Mouse (Mus musculus) MEL (cell line): Measurements from ENCODE around the gene Lrrc43. TPM values are rescaled to one million over a fixed set of nuclear protein-coding genes. Genes with fewer than 3 reads are reported as not detected.

Experiments used
- DNase-seq: peaks from one replicate; pipeline ENCODE4 v3.0.0; 2011; ENCODE audit warnings: low read depth, low spot score
- H3K27ac ChIP-seq: 2 replicates; pipeline ENCODE4 v1.5.1; 2012; ENCODE audit warnings: low read depth, mild to moderate bottlenecking, control low read depth, low read length, moderate library complexity; ENCODE audit not compliant: control insufficient read depth
- H3K27me3 ChIP-seq, 2 experiments: fragments of 150-350 bp in 1 of 2; sonication (generic) in 1 of 2; 2 replicates each; pipeline ENCODE4 v1.6.1; 2012; ENCODE audit warnings: low read length in 2 of 2, mild to moderate bottlenecking in 2 of 2, improper control_type of control experiment in 1 of 2, moderate library complexity in 1 of 2; ENCODE audit not compliant: insufficient read depth in 2 of 2, control insufficient read depth in 1 of 2
- H3K36me3 ChIP-seq, 2 experiments: 2 replicates each; pipeline ENCODE4 v1.6.1; 2012 to 2014; ENCODE audit warnings: low read length in 2 of 2, improper control_type of control experiment in 1 of 2, inconsistent platforms in 1 of 2, mild to moderate bottlenecking in 1 of 2; ENCODE audit not compliant: insufficient read depth in 2 of 2, control insufficient read depth in 1 of 2
- H3K4me1 ChIP-seq, 2 experiments: fragments of 150-350 bp in 1 of 2; sonication (generic) in 1 of 2; 2 replicates each; pipeline ENCODE4 v1.6.1; 2012; ENCODE audit warnings: low read length in 2 of 2, improper control_type of control experiment in 1 of 2, mild to moderate bottlenecking in 1 of 2; ENCODE audit not compliant: insufficient read depth in 2 of 2, control insufficient read depth in 1 of 2
- H3K4me3 ChIP-seq, 2 experiments: fragments of 150-350 bp in 1 of 2; sonication (generic) in 1 of 2; 2 replicates each; pipeline ENCODE4 v1.5.1; 2012; ENCODE audit warnings: low read depth in 2 of 2, low read length in 2 of 2, mild to moderate bottlenecking in 2 of 2, moderate library complexity in 2 of 2, control low read depth in 1 of 2, improper control_type of control experiment in 1 of 2; ENCODE audit not compliant: control insufficient read depth in 1 of 2, insufficient read depth in 1 of 2
- H3K79me2 ChIP-seq: 2 replicates; pipeline ENCODE4 v1.6.1; 2012; ENCODE audit warnings: mild to moderate bottlenecking, low read length, moderate library complexity; ENCODE audit not compliant: control insufficient read depth, poor library complexity, insufficient read depth
- H3K9ac ChIP-seq: 2 replicates; pipeline ENCODE4 v1.6.1; 2012; ENCODE audit warnings: low read depth, mild to moderate bottlenecking, control low read depth, low read length, moderate library complexity; ENCODE audit not compliant: control insufficient read depth, poor library complexity, severe bottlenecking
- H3K9me3 ChIP-seq: fragments of 150-350 bp; sonication (generic); replicated peaks from 2 replicates; pipeline ENCODE4 v1.6.1; 2012; ENCODE audit warnings: mild to moderate bottlenecking, low read length, improper control_type of control experiment, moderate library complexity; ENCODE audit not compliant: insufficient read depth
- BHLHE40 ChIP-seq: IDR thresholded peaks from 2 replicates; pipeline ENCODE4 v1.6.1; 2012; ENCODE audit warnings: low read depth, mild to moderate bottlenecking, inconsistent platforms, low read length, improper control_type of control experiment, borderline replicate concordance
- CTCF ChIP-seq, 3 experiments: IDR thresholded peaks in 2 of 3; conservative IDR thresholded peaks in 1 of 3; 2 replicates each; pipeline ENCODE4 v1.5.1; 2011 to 2012; ENCODE audit warnings: low read length in 3 of 3, low read depth in 2 of 3, mild to moderate bottlenecking in 2 of 3, improper control_type of control experiment in 1 of 3, inconsistent platforms in 1 of 3, mixed read lengths in 1 of 3, moderate library complexity in 1 of 3; ENCODE audit not compliant: control insufficient read depth in 1 of 3, insufficient read depth in 1 of 3, poor library complexity in 1 of 3, severe bottlenecking in 1 of 3
- EP300 ChIP-seq, 2 experiments: IDR thresholded peaks; 2 replicates each; pipeline ENCODE4 v1.6.1; 2011; ENCODE audit warnings: improper control_type of control experiment in 2 of 2, low read length in 2 of 2, low read depth in 1 of 2, mild to moderate bottlenecking in 1 of 2
- MAX ChIP-seq: IDR thresholded peaks from 2 replicates; pipeline ENCODE4 v1.6.1; 2011; ENCODE audit warnings: low read length, improper control_type of control experiment
- MAZ ChIP-seq: IDR thresholded peaks from 2 replicates; pipeline ENCODE4 v1.6.1; 2012; ENCODE audit warnings: low read depth, mild to moderate bottlenecking, inconsistent platforms, low read length, improper control_type of control experiment
- NELFE ChIP-seq: IDR thresholded peaks from 2 replicates; pipeline ENCODE4 v1.6.1; 2011; ENCODE audit warnings: low read depth, low read length, improper control_type of control experiment
- NRF1 ChIP-seq: IDR thresholded peaks from 2 replicates; pipeline ENCODE4 v1.6.1; 2014; ENCODE audit warnings: low read depth, mild to moderate bottlenecking, inconsistent platforms, low read length, improper control_type of control experiment, moderate library complexity; ENCODE audit not compliant: poor library complexity, insufficient read depth, severe bottlenecking
- POLR2AphosphoS5 ChIP-seq: IDR thresholded peaks from 2 replicates; pipeline ENCODE4 v1.6.1; 2012; ENCODE audit warnings: low read depth, borderline replicate concordance, mild to moderate bottlenecking, inconsistent platforms, low read length, moderate library complexity, mixed read lengths
- RCOR1 ChIP-seq: IDR thresholded peaks from 2 replicates; pipeline ENCODE4 v1.6.1; 2012; ENCODE audit warnings: low read depth, mild to moderate bottlenecking, inconsistent platforms, low read length, improper control_type of control experiment
- SMC3 ChIP-seq: IDR thresholded peaks from 2 replicates; pipeline ENCODE4 v1.6.1; 2011; ENCODE audit warnings: low read depth, low read length, improper control_type of control experiment
- TAL1 ChIP-seq: IDR thresholded peaks from 2 replicates; pipeline ENCODE4 v1.6.1; 2012; ENCODE audit warnings: mild to moderate bottlenecking, inconsistent platforms, low read length, moderate library complexity, mixed read lengths
- TBP ChIP-seq: IDR thresholded peaks from 2 replicates; pipeline ENCODE4 v1.8.0; 2011; ENCODE audit warnings: low read depth, low read length, improper control_type of control experiment
- USF1 ChIP-seq: IDR thresholded peaks from 2 replicates; pipeline ENCODE4 v1.6.1; 2014; ENCODE audit warnings: low read depth, mild to moderate bottlenecking, inconsistent platforms, low read length, improper control_type of control experiment, moderate library complexity
- USF2 ChIP-seq, 2 experiments: IDR thresholded peaks; 2 replicates each; pipeline ENCODE4 v1.6.1; 2011 to 2012; ENCODE audit warnings: improper control_type of control experiment in 2 of 2, low read length in 2 of 2, borderline replicate concordance in 1 of 2, inconsistent platforms in 1 of 2, low read depth in 1 of 2, mild to moderate bottlenecking in 1 of 2; ENCODE audit not compliant: insufficient read depth in 1 of 2
- ZC3H11A ChIP-seq: IDR thresholded peaks from 2 replicates; pipeline ENCODE4 v1.6.1; 2012; ENCODE audit warnings: low read depth, mild to moderate bottlenecking, inconsistent platforms, low read length, improper control_type of control experiment
- ZNF384 ChIP-seq: IDR thresholded peaks from 2 replicates; pipeline ENCODE4 v1.6.1; 2012; ENCODE audit warnings: low read depth, mild to moderate bottlenecking, inconsistent platforms, low read length, improper control_type of control experiment
- polyA plus RNA-seq, 2 experiments: library from polyadenylated mRNA; stranded (reverse) in 1 of 2; unstranded in 1 of 2; fragments of >175 nt in 1 of 2; fragments of >200 nt in 1 of 2; gene quantifications; 2 replicates each; pipeline versions ENCODE4 v1.2.1 to v1.2.4; 2012; ENCODE audit warnings: low replicate concordance in 2 of 2, low read depth in 1 of 2; ENCODE audit not compliant: insufficient read length in 2 of 2, insufficient read depth in 1 of 2, missing spikeins in 1 of 2
- total RNA-seq: library from RNA; depleted of rRNA; stranded (reverse); fragments of 300-350 nt; gene quantifications from 2 replicates; pipeline ENCODE4 v1.2.3, GENCODE M21; 2012; rRNA removed

Lrrc43 gene
- total RNA-seq, result not detected in 2 replicates
- not detected for polyA plus RNA-seq

GRCm38 (mm10) chr5:123489112-123489785 is at the start of gene Lrrc43, which contains the start of gene Il31:
Gene Lrrc43, plus strand, starts transcription at chr5:123489305.
Gene Il31, minus strand, starts transcription at chr5:123489489.
- Histone ChIP-seq H3K9ac (no peak within 1 kb of the TSS), H3K27me3 (no peaks in the 10 kb centered on the region; a peak in 2 of 4 replicates)

GRCm38 (mm10) chr5:123439312-123439711 is 49.8 kb upstream of the Lrrc43 start:
- no peak for DNase-seq
- Histone ChIP-seq H3K27me3 (no peaks in the 10 kb centered on the region), H3K4me1 (no peaks in the 10 kb centered on the region), H3K9me3 (no peaks in the 10 kb centered on the region), H3K4me3 (no peak overlapping the region), H3K27ac (no peak overlapping the region), H3K36me3 (peaks cover 0 to 6% of the 10 kb centered on the region in 2 experiments; a peak in 1 of 4 replicates), H3K79me2 (no peaks in the 10 kb centered on the region), H3K9ac (no peak overlapping the region)
- TF ChIP-seq NELFE, result no peak
- no peak for TF ChIP-seq USF1

More at GRCm38 (mm10) chr5:123489112-123489785, at the start of gene Lrrc43, which contains the start of gene Il31:
- H3K36me3 ChIP-seq, result no peaks in the 10 kb centered on the region
- TF ChIP-seq USF2 (IDR thresholded peaks at IDR 0.05; ENCODE audit: borderline replicate concordance in 1 of 2, insufficient read depth in 1 of 2, low read depth in 1 of 2, low read length in 2 of 2) (no peak), ZNF384 (no peak), EP300 (IDR thresholded peaks at IDR 0.05; ENCODE audit: low read depth in 1 of 2, low read length in 2 of 2) (no peak), BHLHE40 (no peak), USF1 (no peak), TAL1 (no peak), TBP (no peak), POLR2AphosphoS5 (no peak), NRF1 (no peak)
- no peaks in the 10 kb centered on the region; a peak in 1 of 4 replicates for H3K4me1 ChIP-seq
- no peaks in the 10 kb centered on the region for H3K9me3 ChIP-seq
- H3K27ac ChIP-seq, result no peak within 1 kb of the TSS
- H3K4me3 ChIP-seq, result no peak within 1 kb of the TSS
- no peak for DNase-seq
- no peaks in the 10 kb centered on the region for H3K79me2 ChIP-seq

GRCm38 (mm10) chr5:123439941-123440340 is 49.2 kb upstream of the Lrrc43 start:
- Histone ChIP-seq H3K36me3 (peaks cover 0 to 6% of the 10 kb centered on the region in 2 experiments; a peak in 1 of 4 replicates), H3K27ac (no peak overlapping the region), H3K9ac (no peak overlapping the region)

More at GRCm38 (mm10) chr5:123439941-123440340, 49.2 kb upstream of the Lrrc43 start:
- Histone ChIP-seq H3K79me2 (no peaks in the 10 kb centered on the region), H3K27me3 (no peaks in the 10 kb centered on the region), H3K4me3 (no peak overlapping the region), H3K4me1 (no peaks in the 10 kb centered on the region), H3K9me3 (no peaks in the 10 kb centered on the region)
- TF ChIP-seq ZC3H11A (0 out of 2 replicates have a peak, but pooled peaks have one; percentile 8), ZNF384 (no peak), MAZ (no peak), SMC3 (peak; percentile 43), USF1 (no peak), CTCF (IDR thresholded peaks at IDR 0.05 in 2 of 3, conservative IDR thresholded peaks at IDR 0.05 in 1 of 3; ENCODE audit: control insufficient read depth in 1 of 3, insufficient read depth in 1 of 3, low read depth in 2 of 3, low read length in 3 of 3, poor library complexity in 1 of 3, severe bottlenecking in 1 of 3) (peak; percentile 37 to 49 (median 46)), RCOR1 (no peak), MAX (no peak)
- peak; percentile 16 for DNase-seq
